Comparison of ENCODE assay signal across 7 mouse cellular contexts in the genomic region with DNA sequence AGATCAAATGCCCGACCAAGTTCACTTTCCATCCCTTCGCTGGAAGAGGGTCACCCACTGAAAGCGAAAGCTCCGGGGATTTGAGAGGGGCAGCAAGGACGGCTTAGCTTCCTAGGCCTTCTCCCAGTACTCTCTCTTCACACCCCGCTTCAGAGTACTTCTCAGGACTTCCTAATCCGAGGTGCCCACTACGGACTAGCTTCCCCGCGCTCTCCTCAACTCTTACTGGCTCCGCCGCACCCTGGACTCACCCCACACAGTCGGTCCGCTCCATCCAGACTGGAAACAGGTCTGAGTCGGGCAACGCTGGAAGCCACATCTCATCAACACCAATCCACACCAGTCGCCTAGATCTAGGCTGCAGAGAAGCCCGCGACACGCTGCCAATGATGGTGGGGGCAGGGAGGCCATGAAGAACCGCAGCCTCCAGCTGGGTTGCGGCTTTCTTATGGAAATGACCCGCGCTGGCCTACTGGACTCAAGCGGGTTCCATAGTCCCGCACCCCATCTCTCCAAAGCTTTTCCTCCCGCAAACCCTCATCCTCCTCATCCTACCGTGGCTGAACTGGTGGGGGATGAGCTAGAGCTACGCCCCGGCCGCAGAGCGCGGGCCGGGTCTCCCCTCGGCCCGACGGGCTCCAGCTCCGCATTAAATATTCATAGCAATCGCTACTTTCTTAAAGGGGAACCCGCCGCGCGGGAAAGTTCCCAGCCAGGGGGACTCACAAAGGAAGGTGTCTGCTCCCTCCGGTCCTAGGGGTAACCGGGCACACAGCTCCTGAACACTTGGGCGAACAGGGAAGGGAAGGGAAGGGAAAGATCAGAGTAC. TPM values are rescaled to one million over a fixed set of nuclear protein-coding genes. Genes with fewer than 3 reads are reported as not detected.
DNase-seq lines count a peak whose midpoint lies in the region; ATAC-seq and TF ChIP-seq lines count a peak whose summit lies in the region.

No protein-coding gene starts in this region.

- under 1% methylated on average over 46 of the region's 46 CpGs for WGBS in forebrain, postnatal 0 days
- under 1% methylated on average over 46 of the region's 46 CpGs for WGBS in neural tube, embryonic 11.5 days

- H3K9me3 ChIP-seq in forebrain, postnatal 0 days (ENCODE audit: low read length): no peaks in the 10 kb centered on the region
- no peaks in the 10 kb centered on the region for H3K9me3 ChIP-seq in neural tube, embryonic 11.5 days (ENCODE audit: control insufficient read depth, low read length)

- intact Hi-C loops in left cerebral cortex, postnatal 25 days (cut with DNase I): loop anchor here (5.0 to 10.0 kb wide), 7 partner anchors 64 to 1709 kb away; no protein-coding TSS in a partner anchor

- no peak for TF ChIP-seq POLR2A in cortical plate, adult 2 months (IDR thresholded peaks at IDR 0.05; ENCODE audit: extremely low read depth, insufficient read depth, low read length)

- peak overlapping the region; percentile 96 for H3K27ac ChIP-seq in cortical plate, adult 2 months (ENCODE audit: insufficient read depth, low read length)
- H3K27ac ChIP-seq in forebrain, postnatal 0 days (ENCODE audit: low read depth, low read length): peak overlapping the region; percentile 81
- peak overlapping the region; percentile 39 for H3K27ac ChIP-seq in neural tube, embryonic 11.5 days (ENCODE audit: low read depth, low read length)

- H3K9ac ChIP-seq in forebrain, postnatal 0 days: peak overlapping the region; percentile 74
- peak overlapping the region; percentile 81 for H3K9ac ChIP-seq in neural tube, embryonic 11.5 days (ENCODE audit: low read length)

- DNase-seq in left cerebral cortex, postnatal 25 days (ENCODE audit: low spot score in 2 of 2): peak; percentile 40 to 55
- no peak for DNase-seq in left cerebral cortex, adult 8-10 months (ENCODE audit: low spot score in 2 of 2)
- DNase-seq in forebrain, postnatal 0 days: peak; percentile 76
- DNase-seq in kidney, postnatal 10 days: peak; percentile 44
- DNase-seq in neural tube, embryonic 11.5 days (ENCODE audit: low spot score): peak; percentile 79
- DNase-seq in spleen, adult 12 weeks (ENCODE audit: low spot score): no peak

- H3K4me3 ChIP-seq in cortical plate, adult 2 months (ENCODE audit: insufficient read depth, low read length): peak overlapping the region; percentile 82
- H3K4me3 ChIP-seq in forebrain, postnatal 0 days (ENCODE audit: low read depth, low read length): peak overlapping the region; percentile 51
- peak overlapping the region; percentile 40 for H3K4me3 ChIP-seq in neural tube, embryonic 11.5 days (ENCODE audit: low read depth, low read length)

- no peaks in the 10 kb centered on the region for H3K27me3 ChIP-seq in forebrain, postnatal 0 days (ENCODE audit: insufficient read depth, low read length)
- peaks cover 32% of the 10 kb centered on the region for H3K27me3 ChIP-seq in neural tube, embryonic 11.5 days (ENCODE audit: control insufficient read depth, insufficient read depth, low read length)

- TF ChIP-seq CTCF in cortical plate, adult 2 months (IDR thresholded peaks at IDR 0.05; ENCODE audit: extremely low read depth, insufficient read depth, low read length): no peak
- TF ChIP-seq CTCF in forebrain, postnatal 0 days (IDR thresholded peaks at IDR 0.05; ENCODE audit: low read depth): no peak

- peak overlapping the region; percentile 88 for H3K4me2 ChIP-seq in forebrain, postnatal 0 days (ENCODE audit: low read depth)
- peak overlapping the region; percentile 42 for H3K4me2 ChIP-seq in neural tube, embryonic 11.5 days (ENCODE audit: low read depth)

- H3K4me1 ChIP-seq in cortical plate, adult 2 months (ENCODE audit: control insufficient read depth, insufficient read depth, low read length): no peaks in the 10 kb centered on the region
- H3K4me1 ChIP-seq in forebrain, postnatal 0 days (ENCODE audit: insufficient read depth): peaks cover 6% of the 10 kb centered on the region
- peaks cover 9% of the 10 kb centered on the region for H3K4me1 ChIP-seq in neural tube, embryonic 11.5 days (ENCODE audit: control insufficient read depth, insufficient read depth, low read length)

- H3K36me3 ChIP-seq in forebrain, postnatal 0 days (ENCODE audit: insufficient read depth): no peaks in the 10 kb centered on the region
- H3K36me3 ChIP-seq in neural tube, embryonic 11.5 days (ENCODE audit: control insufficient read depth, insufficient read depth, low read length): no peaks in the 10 kb centered on the region

- peak; percentile 17 for ATAC-seq in forebrain, postnatal 0 days
- ATAC-seq in neural tube, embryonic 11.5 days (ENCODE audit: insufficient read depth, low FRiP score, low TSS enrichment): peak; percentile 71

RNA-seq across cellular contexts. Expression of gene Pou3f3, which starts 17.8 kb away (rescaled TPM):
- total RNA-seq in left cerebral cortex, postnatal 25 days (2021): 10 to 100 TPM; 57.6 to 59.5 TPM
- 10 to 100 TPM; 47.4 to 53.3 (median 51.4) TPM for total RNA-seq in left cerebral cortex, adult 8-10 months (2022)
- polyA plus RNA-seq in cortical plate, adult 2 months (2012; rRNA removed): 37.5 and 39.1 TPM in 2 replicates
- 76.9 and 81.4 TPM in 2 replicates for total RNA-seq in forebrain, postnatal 0 days (2014; rRNA removed)
- 22.7 and 28.0 TPM in 2 replicates for polyA plus RNA-seq in forebrain, postnatal 0 days (2015; fragmentation: Nextera tagmentation; extraction: Ambion mirVana)
- 11.4 and 11.9 TPM in 2 replicates for polyA plus RNA-seq in neural tube, embryonic 11.5 days (2014; fragmentation: Nextera tagmentation; extraction: Ambion mirVana)

Comparison
In these comparisons a context has a peak if more than half of its experiments do, and no peak if none do; other contexts are left out.
1. DNase-seq: peak in left cerebral cortex, postnatal 25 days (2 of 2), forebrain, postnatal 0 days (single experiment), kidney, postnatal 10 days (single experiment) and neural tube, embryonic 11.5 days (single experiment); none in left cerebral cortex, adult 8-10 months (0 of 2) and spleen, adult 12 weeks (single experiment).
2. H3K27ac ChIP-seq: peak in every context shown above with its lines; median percentile 96 in cortical plate, adult 2 months; 81 in forebrain, postnatal 0 days; 39 in neural tube, embryonic 11.5 days.
3. Peak in every context shown above with its lines, with median percentiles within 50 percentile points of each other: H3K4me3 ChIP-seq.